9 mouse cellular contexts compared by ENCODE assay signal in genomic region chr9:90206500-90206899, GRCm38 (mm10). TPM values are rescaled to one million over a fixed set of nuclear protein-coding genes. Genes with fewer than 3 reads are reported as not detected.
DNase-seq lines count a peak whose midpoint lies in the region; ATAC-seq and TF ChIP-seq lines count a peak whose summit lies in the region.
"Had no signal": no experiment of that assay in that cellular context is flagged by ENCODE, and none has a peak within 500 bp of the region (broad histone marks: within the 10 kb centered on the region; RNA-seq: fewer than 3 reads in every experiment).

No protein-coding gene starts in this region.

- H3K27me3 ChIP-seq in embryonic facial prominence, embryonic 11.5 days (ENCODE audit: control insufficient read depth, insufficient read depth, low read length), result no peaks in the 10 kb centered on the region
- no peaks in the 10 kb centered on the region for H3K27me3 ChIP-seq in heart, postnatal 0 days (ENCODE audit: control insufficient read depth, insufficient read depth, low read length)
- no peaks in the 10 kb centered on the region for H3K27me3 ChIP-seq in liver, postnatal 0 days (ENCODE audit: insufficient read depth, low read length)
- no peaks in the 10 kb centered on the region for H3K27me3 ChIP-seq in neural tube, embryonic 15.5 days (replicated peaks)
- H3K27me3 ChIP-seq in thymus, adult 2 months (ENCODE audit: control insufficient read depth, insufficient read depth, low read length), result no peaks in the 10 kb centered on the region

- TF ChIP-seq CTCF in heart, postnatal 0 days (IDR thresholded peaks at IDR 0.05; ENCODE audit: low read depth), result peak; percentile 95
- peak; percentile 97 for TF ChIP-seq CTCF in liver, postnatal 0 days (IDR thresholded peaks at IDR 0.05; ENCODE audit: low read depth)
- TF ChIP-seq CTCF in thymus, adult 2 months (IDR thresholded peaks at IDR 0.05; ENCODE audit: borderline replicate concordance, control insufficient read depth, extremely low read depth, insufficient read depth, low read length, poor library complexity), result peak; percentile 44; the same call in 1 of the 2 replicates

- no peak for TF ChIP-seq POLR2A in thymus, adult 2 months (IDR thresholded peaks at IDR 0.05; ENCODE audit: control insufficient read depth, extremely low read depth, insufficient read depth, low read length, poor library complexity)

- ATAC-seq in embryonic facial prominence, embryonic 11.5 days (replicated peaks; ENCODE audit: insufficient number of reproducible peaks, low FRiP score, low TSS enrichment, low read depth), result no peak
- 0 out of 2 replicates have a peak, but pooled peaks have one; percentile 34 for ATAC-seq in heart, postnatal 0 days (ENCODE audit: insufficient read depth, low read depth)
- peak; percentile 60 for ATAC-seq in liver, postnatal 0 days
- ATAC-seq in neural tube, embryonic 15.5 days (ENCODE audit: low FRiP score), result peak; percentile 60

- no peak for TF ChIP-seq EP300 in heart, postnatal 0 days (IDR thresholded peaks at IDR 0.05; ENCODE audit: low read depth)
- TF ChIP-seq EP300 in liver, postnatal 0 days (IDR thresholded peaks at IDR 0.05; ENCODE audit: low read depth), result no peak

- no peak overlapping the region for H3K27ac ChIP-seq in embryonic facial prominence, embryonic 11.5 days (replicated peaks; ENCODE audit: low read depth, low read length)
- H3K27ac ChIP-seq in heart, postnatal 0 days (ENCODE audit: low read depth), result no peak overlapping the region
- H3K27ac ChIP-seq in liver, postnatal 0 days (ENCODE audit: low read depth), result no peak overlapping the region
- H3K27ac ChIP-seq in neural tube, embryonic 15.5 days (replicated peaks), result no peak overlapping the region
- H3K27ac ChIP-seq in thymus, adult 2 months (ENCODE audit: control insufficient read depth, insufficient read depth, low read length), result no peak overlapping the region

- peak; percentile 72 for DNase-seq in CD4-positive helper T cell, adult 2 months (ENCODE audit: low read depth, low spot score)
- DNase-seq in adrenal gland, postnatal 36 days, result peak; percentile 90 to 92
- DNase-seq in embryonic facial prominence, embryonic 11.5 days (ENCODE audit: low spot score), result peak; percentile 78
- peak; percentile 66 for DNase-seq in heart, postnatal 0 days (ENCODE audit: low spot score)
- DNase-seq in kidney, postnatal 36 days, result peak; percentile 72 to 95
- peak; percentile 89 for DNase-seq in liver, postnatal 0 days
- DNase-seq in thymus, adult 2 months, result peak; percentile 88

- H3K4me2 ChIP-seq in embryonic facial prominence, embryonic 11.5 days (ENCODE audit: low read depth, low read length), result no peak overlapping the region
- H3K4me2 ChIP-seq in heart, postnatal 0 days (ENCODE audit: low read depth, low read length), result no peak overlapping the region
- no peak overlapping the region for H3K4me2 ChIP-seq in liver, postnatal 0 days (ENCODE audit: low read depth, low read length)
- H3K4me2 ChIP-seq in neural tube, embryonic 15.5 days, result no peak overlapping the region

- no peaks in the 10 kb centered on the region for H3K36me3 ChIP-seq in embryonic facial prominence, embryonic 11.5 days (replicated peaks; ENCODE audit: control insufficient read depth, insufficient read depth, low read depth, low read length)
- H3K36me3 ChIP-seq in heart, postnatal 0 days (replicated peaks; ENCODE audit: control insufficient read depth, insufficient read depth, low read length), result peaks cover 29% of the 10 kb centered on the region
- peaks cover 79% of the 10 kb centered on the region for H3K36me3 ChIP-seq in liver, postnatal 0 days (replicated peaks; ENCODE audit: insufficient read depth, low read length)
- peaks cover 26% of the 10 kb centered on the region for H3K36me3 ChIP-seq in neural tube, embryonic 15.5 days
- H3K36me3 ChIP-seq in thymus, adult 2 months (ENCODE audit: control insufficient read depth, insufficient read depth, low read length), result peaks cover 42% of the 10 kb centered on the region

- no peak overlapping the region for H3K4me3 ChIP-seq in embryonic facial prominence, embryonic 11.5 days (ENCODE audit: low read depth, low read length)
- no peak overlapping the region for H3K4me3 ChIP-seq in heart, postnatal 0 days (ENCODE audit: low read depth, low read length)
- no peak overlapping the region for H3K4me3 ChIP-seq in liver, postnatal 0 days (ENCODE audit: low read depth, low read length)
- no peak overlapping the region for H3K4me3 ChIP-seq in neural tube, embryonic 15.5 days (replicated peaks)
- H3K4me3 ChIP-seq in thymus, adult 2 months (ENCODE audit: control insufficient read depth, insufficient read depth, low read length), result no peak overlapping the region
- H3K4me3 ChIP-seq: erythroblast, embryonic 14.5 days had no signal

- no peak overlapping the region for H3K9ac ChIP-seq in embryonic facial prominence, embryonic 11.5 days (replicated peaks; ENCODE audit: low read length)
- no peak overlapping the region for H3K9ac ChIP-seq in heart, postnatal 0 days (replicated peaks; ENCODE audit: low read depth, low read length)
- H3K9ac ChIP-seq in liver, postnatal 0 days (replicated peaks), result no peak overlapping the region
- no peak overlapping the region for H3K9ac ChIP-seq in neural tube, embryonic 15.5 days (replicated peaks)

- no peaks in the 10 kb centered on the region for H3K4me1 ChIP-seq in embryonic facial prominence, embryonic 11.5 days (ENCODE audit: control insufficient read depth, insufficient read depth, low read length)
- no peaks in the 10 kb centered on the region for H3K4me1 ChIP-seq in heart, postnatal 0 days (ENCODE audit: control insufficient read depth, insufficient read depth)
- H3K4me1 ChIP-seq in liver, postnatal 0 days (ENCODE audit: insufficient read depth), result no peaks in the 10 kb centered on the region
- H3K4me1 ChIP-seq in neural tube, embryonic 15.5 days, result no peaks in the 10 kb centered on the region; the same call in 1 of the 2 replicates
- H3K4me1 ChIP-seq in thymus, adult 2 months (replicated peaks; ENCODE audit: control insufficient read depth, insufficient read depth, low read length), result no peaks in the 10 kb centered on the region

- no peaks in the 10 kb centered on the region for H3K9me3 ChIP-seq in embryonic facial prominence, embryonic 11.5 days (replicated peaks; ENCODE audit: control insufficient read depth, low read length)
- no peaks in the 10 kb centered on the region for H3K9me3 ChIP-seq in heart, postnatal 0 days (replicated peaks; ENCODE audit: control insufficient read depth, low read length)
- H3K9me3 ChIP-seq in liver, postnatal 0 days (ENCODE audit: low read length), result no peaks in the 10 kb centered on the region
- H3K9me3 ChIP-seq in neural tube, embryonic 15.5 days (replicated peaks), result no peaks in the 10 kb centered on the region

- 53% methylated on average over 2 of the region's 2 CpGs for WGBS in embryonic facial prominence, embryonic 11.5 days
- 36% methylated on average over 2 of the region's 2 CpGs for WGBS in heart, postnatal 0 days
- 46% methylated on average over 2 of the region's 2 CpGs for WGBS in liver, postnatal 0 days (ENCODE audit: insufficient replicate concordance)
- 54% methylated on average over 2 of the region's 2 CpGs for WGBS in neural tube, embryonic 15.5 days
- 56% methylated on average over 2 of the region's 2 CpGs for WGBS in thymus, adult 2 months

RNA-seq across cellular contexts. Expression of gene Adamts7, which starts 43.6 kb away (rescaled TPM):
- 1 to 10 TPM; 4.6 to 6.9 TPM for total RNA-seq in adrenal gland, postnatal 36 days (2021)
- 8.4 and 9.4 TPM in 2 replicates for polyA plus RNA-seq in embryonic facial prominence, embryonic 11.5 days (2014; fragmentation: Nextera tagmentation; extraction: Ambion mirVana)
- 12.8 and 34.4 TPM in 2 replicates for total RNA-seq in heart, postnatal 0 days (2014; rRNA removed; ENCODE audit: low replicate concordance)
- 7.6 and 8.3 TPM in 2 replicates for polyA plus RNA-seq in heart, postnatal 0 days (2015; fragmentation: Nextera tagmentation; extraction: Ambion mirVana)
- polyA plus RNA-seq in liver, postnatal 0 days (2015; fragmentation: Nextera tagmentation; extraction: Ambion mirVana), result 1.6 and 2.0 TPM in 2 replicates
- 8.0 and 8.5 TPM in 2 replicates for polyA plus RNA-seq in neural tube, embryonic 15.5 days (2015; fragmentation: Nextera tagmentation; extraction: Ambion mirVana)
- polyA plus RNA-seq in thymus, adult 2 months (2012; rRNA removed), result 3.5 and 5.0 TPM in 2 replicates

Comparison
In these comparisons a context has a peak if more than half of its experiments do, and no peak if none do; other contexts are left out.
1. CTCF ChIP-seq: peak in every context shown above with its lines; median percentile 97 in liver, postnatal 0 days; 95 in heart, postnatal 0 days; 44 in thymus, adult 2 months.